Mouse (Mus musculus): ENCODE data around the gene Ctdsp2. TPM values are rescaled to one million over a fixed set of nuclear protein-coding genes. Genes with fewer than 3 reads are reported as not detected.

Gene Ctdsp2
- total RNA-seq, 2 experiments from 2014 or later: 108 to 115 TPM

DNA sequence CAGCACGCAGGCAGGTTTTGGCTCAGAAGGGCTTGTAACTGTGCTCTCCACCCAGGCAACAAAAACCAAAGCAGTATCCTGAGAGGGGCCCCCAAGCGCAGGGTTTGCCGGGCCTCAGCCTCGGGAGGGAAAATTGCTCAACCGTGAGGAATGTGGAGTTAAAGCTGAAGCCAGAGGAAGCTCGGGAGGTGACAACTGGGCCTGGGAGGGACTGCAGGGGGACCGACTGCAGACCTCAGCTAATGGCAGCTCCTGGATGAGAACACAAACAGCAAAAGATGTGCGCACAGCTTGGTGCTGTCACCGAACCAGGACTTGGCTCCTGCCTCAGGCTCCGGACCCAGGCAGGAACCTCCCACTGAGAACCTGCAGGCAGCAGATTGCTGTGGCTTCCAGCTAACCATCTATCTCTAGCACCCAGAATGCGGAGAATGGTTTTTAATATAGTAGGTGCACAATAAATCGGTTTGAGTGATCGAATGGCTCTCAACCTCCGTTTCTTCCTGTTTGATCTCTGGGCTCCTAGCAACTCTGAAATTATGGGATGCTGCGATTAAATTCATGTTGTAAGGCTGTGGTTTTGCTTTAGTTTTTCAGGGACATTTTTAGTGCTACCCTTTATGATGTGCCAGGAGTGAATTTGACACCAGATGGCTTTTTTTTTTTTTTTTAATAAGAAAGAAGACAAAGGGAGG, 16.1 kb upstream of the Ctdsp2 start:
- DNase-seq (ENCODE audit: low spot score in 2 of 2): peak; percentile 32 to 74

DNA sequence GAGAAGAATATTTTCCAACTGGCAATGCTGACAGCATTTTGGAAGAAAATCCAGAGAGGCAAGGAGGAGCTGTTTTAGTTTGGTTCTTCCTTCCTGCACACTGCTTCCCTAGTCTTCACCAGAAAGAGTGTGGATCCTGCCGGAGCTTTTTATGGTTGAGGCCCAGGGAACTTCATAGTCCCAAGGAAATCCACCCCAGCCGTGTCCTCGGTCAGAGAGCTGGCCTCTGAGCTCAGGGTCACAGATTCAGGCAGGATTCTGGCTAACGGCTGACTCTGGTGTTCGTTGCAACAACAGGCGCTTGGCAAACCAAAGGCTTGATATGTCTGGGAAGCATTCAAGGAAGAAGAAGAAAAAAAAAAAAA, 15.6 kb upstream of the Ctdsp2 start:
- DNase-seq (ENCODE audit: low spot score in 2 of 2): no peak

DNA sequence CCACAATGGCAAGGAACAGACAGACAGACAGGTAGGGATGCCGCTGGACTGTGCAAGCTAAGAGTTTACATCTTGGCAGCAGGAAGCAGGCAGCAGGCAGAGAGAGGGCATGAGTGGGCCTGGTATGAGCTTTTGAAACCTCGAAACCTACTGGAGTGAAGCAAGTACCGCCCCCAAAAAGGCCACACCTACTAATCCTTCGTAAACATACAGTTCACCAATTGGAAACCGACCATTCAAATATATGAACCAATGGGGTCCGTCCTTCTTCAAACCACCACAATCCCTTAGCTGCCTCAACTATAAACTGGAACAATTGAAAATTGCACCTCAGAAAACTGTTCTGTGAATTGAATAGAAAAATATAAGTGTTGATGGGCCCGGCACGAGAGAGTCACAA, 14.7 kb upstream of the Ctdsp2 start:
- no peak for DNase-seq (ENCODE audit: low spot score in 2 of 2)

DNA sequence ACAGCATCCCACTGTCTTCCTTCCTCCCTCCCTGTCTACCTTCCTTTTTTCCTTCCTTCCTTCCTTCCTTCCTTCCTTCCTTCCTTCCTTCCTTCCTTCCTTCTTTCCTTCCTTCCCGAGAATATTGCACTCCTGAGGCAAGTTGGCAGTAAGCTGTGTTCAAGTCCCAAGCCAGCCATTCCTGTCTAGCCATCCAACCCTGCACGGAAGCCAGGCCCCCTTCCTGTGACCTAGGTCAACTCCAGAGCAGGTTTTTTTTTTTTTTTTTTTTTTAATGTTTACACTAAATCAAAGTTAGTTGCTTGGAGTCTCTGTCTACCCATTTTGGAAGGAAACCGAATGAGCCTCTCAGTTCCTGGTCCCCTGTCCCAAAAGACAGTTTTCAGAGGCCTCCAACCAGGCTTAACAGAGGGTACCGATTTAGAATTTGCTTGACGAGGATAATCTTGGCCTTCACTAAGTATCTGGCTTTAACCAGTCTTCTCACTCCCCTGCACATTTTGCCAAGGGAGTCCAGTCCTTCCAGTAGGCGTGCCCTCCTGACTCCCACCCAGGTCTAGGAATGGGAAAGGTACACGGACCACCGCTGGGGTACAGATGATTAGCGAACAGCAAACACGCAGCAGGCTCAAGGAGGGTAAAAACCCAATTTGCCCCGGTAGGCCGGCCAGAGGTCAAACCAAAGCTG, 7.0 kb upstream of the Ctdsp2 start:
- no peak for DNase-seq (ENCODE audit: low spot score in 2 of 2)

DNA sequence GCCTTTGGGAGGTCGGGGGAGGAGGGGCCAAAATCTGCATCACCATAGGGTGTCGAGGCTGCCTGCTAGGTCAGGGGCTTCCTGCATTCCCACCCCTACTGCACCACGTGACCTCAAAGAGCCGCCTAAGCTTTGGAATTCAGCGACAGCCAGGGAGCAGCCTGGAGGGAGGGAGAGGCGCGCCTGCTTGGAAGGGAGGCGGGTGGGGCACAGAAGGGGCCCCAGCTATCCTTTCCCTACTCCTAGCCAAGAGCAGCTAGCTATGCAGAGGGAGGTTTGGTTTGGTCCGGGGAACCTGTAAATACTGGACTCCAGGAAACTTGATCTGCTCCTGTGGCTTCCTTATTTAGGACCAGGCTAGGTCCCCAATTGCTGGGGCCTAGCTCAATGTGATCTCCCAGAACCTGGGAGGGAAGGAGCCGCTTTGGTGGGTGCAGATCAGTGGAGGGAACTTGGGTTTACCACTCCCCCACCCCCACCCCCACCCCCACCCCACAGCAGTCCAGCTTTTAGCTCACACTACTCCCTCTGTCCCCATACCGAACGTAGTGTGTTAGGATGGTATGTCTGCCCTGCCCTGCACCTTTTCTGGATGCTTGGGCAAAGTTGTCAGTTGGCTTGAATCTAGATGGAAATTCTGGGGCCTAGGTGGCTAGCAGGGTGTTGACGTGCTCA, 6.3 kb upstream of the Ctdsp2 start:
- DNase-seq (ENCODE audit: low spot score in 2 of 2): no peak

DNA sequence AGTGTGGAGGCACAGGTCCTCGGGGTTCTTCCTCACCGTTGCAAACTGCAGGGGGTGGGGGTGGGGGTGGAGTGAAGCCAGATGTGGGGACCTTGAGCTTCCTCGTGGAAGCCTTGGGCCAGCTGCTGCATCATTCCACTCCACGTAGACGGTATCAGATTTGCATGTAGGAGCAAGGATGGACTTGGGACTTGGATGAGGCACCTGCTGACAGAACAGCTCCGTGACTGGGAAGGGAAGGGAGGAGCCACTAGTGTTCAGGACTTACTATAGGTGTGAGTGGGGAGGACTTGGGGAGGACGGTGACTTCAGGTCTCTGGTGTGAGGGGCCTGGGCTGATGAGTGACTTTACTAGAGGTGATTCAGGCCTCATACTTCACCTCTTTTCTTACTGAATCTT, 5.5 kb upstream of the Ctdsp2 start:
- no peak for DNase-seq (ENCODE audit: low spot score in 2 of 2)

DNA sequence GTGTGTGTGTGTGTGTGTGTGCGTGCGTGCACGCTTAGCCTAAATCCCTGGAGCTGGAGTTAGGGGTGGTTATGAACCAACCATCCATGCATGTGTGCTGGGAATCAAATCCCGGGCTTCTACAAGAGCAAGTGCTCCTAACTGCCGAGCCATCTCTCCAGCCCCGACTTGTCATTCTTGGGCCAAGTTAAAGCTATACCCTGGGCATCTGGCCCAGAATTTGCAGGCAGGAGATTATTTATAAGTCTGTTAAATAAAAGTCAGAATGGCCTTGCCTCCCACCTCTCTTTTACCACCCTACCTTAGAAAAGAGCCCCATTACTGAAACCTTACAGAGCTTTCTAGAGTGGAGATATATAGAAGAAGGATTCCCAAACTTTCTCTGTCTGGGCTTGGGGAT, 2.8 kb upstream of the Ctdsp2 start:
- no peak for DNase-seq (ENCODE audit: low spot score in 2 of 2)

GRCm38 (mm10) chr10:126977076-126977475, 1.4 kb upstream of the Ctdsp2 start:
- DNase-seq (ENCODE audit: low spot score in 2 of 2): no peak

GRCm38 (mm10) chr10:126979121-126979635, 661 bp downstream of the Ctdsp2 start:
- DNase-seq (ENCODE audit: low spot score in 2 of 2): peak in 1 of 2 experiments; percentile 43

- peak; percentile 35 to 73 for DNase-seq (ENCODE audit: low spot score in 2 of 2)
Observed at GRCm38 (mm10) chr10:126979636-126980151, 1.2 kb downstream of the Ctdsp2 start.

DNA sequence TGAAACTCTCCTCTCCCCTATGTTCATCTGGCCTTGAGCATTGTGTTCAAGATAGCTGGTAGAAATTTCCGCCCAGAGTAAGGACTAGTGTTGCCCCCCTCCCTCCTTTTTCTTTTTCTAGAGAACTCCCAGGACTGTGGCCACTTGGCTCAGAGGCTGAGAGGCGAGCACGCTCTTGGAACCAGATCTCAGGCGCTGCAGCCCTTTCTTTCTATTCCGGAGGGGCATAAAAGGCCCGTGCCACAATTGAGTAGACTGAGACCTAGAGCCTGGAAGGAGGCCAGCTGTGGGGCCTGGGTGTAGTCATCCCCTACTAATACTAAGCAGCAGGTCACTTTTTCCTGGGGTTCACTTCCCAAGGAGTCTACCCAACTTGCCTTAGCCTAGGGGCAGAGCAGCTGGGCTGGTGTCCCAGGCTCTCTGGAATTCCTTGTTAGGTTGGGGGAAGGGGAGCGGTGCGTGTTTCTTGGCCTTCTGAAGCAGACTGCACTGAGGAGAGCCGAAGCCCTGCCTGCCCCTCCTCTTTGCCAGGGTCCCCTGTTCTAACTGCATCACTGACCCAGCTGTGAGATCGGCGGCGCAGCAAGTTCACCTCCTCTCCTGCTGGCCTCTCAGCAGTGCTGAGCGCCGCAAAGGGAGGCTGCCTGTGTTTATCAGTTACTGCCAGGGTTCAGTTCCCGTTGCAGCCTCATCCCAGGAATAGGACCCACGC, 1.9 kb downstream of the Ctdsp2 start:
- DNase-seq (ENCODE audit: low spot score in 2 of 2): peak; percentile 32 to 75

GRCm38 (mm10) chr10:126980933-126981530, 2.5 kb downstream of the Ctdsp2 start:
- DNase-seq (ENCODE audit: low spot score in 2 of 2): no peak

DNA sequence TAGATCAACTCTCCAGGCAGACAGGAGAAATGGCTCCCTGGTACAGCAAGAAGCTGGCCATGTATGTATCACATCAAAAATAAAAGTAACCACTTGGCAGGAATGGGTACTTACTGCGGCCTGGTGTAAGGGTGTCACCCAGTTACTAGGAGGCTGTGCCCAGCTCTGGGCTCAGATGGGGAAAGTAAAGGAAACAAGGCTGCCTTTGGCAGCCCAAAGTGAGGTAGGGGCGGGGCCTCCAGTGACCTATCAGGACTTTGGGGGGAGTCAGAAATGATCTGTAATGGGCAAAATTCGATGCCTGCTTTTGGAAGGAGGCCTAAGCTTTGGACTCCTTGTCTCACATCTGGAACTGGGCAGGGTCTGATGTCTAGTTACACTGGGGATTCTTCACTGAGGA, 3.2 kb downstream of the Ctdsp2 start:
- no peak for DNase-seq (ENCODE audit: low spot score in 2 of 2)

DNA sequence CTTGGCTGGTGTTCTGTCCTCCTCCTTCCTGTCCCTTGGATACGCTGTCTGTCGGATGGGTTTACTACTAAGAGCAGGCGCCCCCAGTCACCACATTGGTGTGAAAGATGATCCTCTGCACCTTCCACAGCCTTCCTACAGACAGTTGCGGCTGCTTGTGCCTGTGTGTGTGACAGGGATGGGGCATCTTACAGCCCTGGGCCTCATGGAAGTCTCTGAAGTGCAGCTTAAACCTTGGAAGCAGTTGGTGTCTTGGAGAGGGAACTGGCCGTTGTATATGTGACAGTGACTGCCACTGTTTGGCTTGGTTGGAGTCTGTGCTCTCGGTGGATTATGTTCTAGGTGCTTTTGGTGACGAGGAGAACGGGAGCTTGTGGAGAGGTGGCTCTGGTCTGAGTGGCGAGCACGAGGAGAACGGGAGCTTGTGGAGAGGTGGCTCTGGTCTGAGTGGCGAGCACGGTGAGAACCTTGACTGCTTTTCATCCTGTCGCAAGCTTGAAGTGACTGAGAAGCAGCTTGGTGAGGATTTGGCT, 4.7 kb downstream of the Ctdsp2 start:
- DNase-seq (ENCODE audit: low spot score in 2 of 2): no peak

GRCm38 (mm10) chr10:126984189-126985004, 5.9 kb downstream of the Ctdsp2 start:
- no peak for DNase-seq (ENCODE audit: low spot score in 2 of 2)

- no peak for DNase-seq (ENCODE audit: low spot score in 2 of 2)
Observed at GRCm38 (mm10) chr10:126985127-126985526, 6.6 kb downstream of the Ctdsp2 start.

- DNase-seq (ENCODE audit: low spot score in 2 of 2): no peak
Observed at GRCm38 (mm10) chr10:126985579-126985978, 7.1 kb downstream of the Ctdsp2 start.

- peak; percentile 46 to 65 for DNase-seq (ENCODE audit: low spot score in 2 of 2)
Observed at GRCm38 (mm10) chr10:126986541-126986961, 8.0 kb downstream of the Ctdsp2 start.
